Mouse (Mus musculus): ENCODE data around the gene Tmed8.

- TF ChIP-seq CTCF (IDR thresholded peaks at IDR 0.05; ENCODE audit: low read depth, low read length) (no peak), POLR2A (IDR thresholded peaks at IDR 0.05; ENCODE audit: borderline replicate concordance, low read depth, low read length) (no peak)
Observed at GRCm38 (mm10) chr12:87127256-87127655, 73.0 kb downstream of the Tmed8 start.
